Mouse (Mus musculus) heart, adult 2 months (tissue): ENCODE data around the gene Pradc1.

Source experiments
- CTCF ChIP-seq: fragments of 200-600 bp; IDR thresholded peaks from 2 replicates; pipeline ENCODE4 v1.8.1; 2022; ENCODE audit warnings: antibody characterized with exemption, mild to moderate bottlenecking, moderate library complexity
- EP300 ChIP-seq: fragments of 200-500 bp; IDR thresholded peaks from 2 replicates; pipeline ENCODE4 v1.6.1; 2011; ENCODE audit warnings: low read depth, low read length, control low read depth; ENCODE audit not compliant: insufficient read depth
- POLR2A ChIP-seq: fragments of 200-500 bp; IDR thresholded peaks from 2 replicates; pipeline ENCODE4 v1.6.1; 2011; ENCODE audit warnings: mild to moderate bottlenecking, low read depth, low read length, control low read depth; ENCODE audit not compliant: insufficient read depth

GRCm38 (mm10) chr6:85500416-85500815, 48.6 kb upstream of the Pradc1 start:
- TF ChIP-seq CTCF = no peak
- no peak for TF ChIP-seq POLR2A
- TF ChIP-seq EP300 = no peak
